21 mouse cellular contexts compared by ENCODE assay signal in the genomic region with DNA sequence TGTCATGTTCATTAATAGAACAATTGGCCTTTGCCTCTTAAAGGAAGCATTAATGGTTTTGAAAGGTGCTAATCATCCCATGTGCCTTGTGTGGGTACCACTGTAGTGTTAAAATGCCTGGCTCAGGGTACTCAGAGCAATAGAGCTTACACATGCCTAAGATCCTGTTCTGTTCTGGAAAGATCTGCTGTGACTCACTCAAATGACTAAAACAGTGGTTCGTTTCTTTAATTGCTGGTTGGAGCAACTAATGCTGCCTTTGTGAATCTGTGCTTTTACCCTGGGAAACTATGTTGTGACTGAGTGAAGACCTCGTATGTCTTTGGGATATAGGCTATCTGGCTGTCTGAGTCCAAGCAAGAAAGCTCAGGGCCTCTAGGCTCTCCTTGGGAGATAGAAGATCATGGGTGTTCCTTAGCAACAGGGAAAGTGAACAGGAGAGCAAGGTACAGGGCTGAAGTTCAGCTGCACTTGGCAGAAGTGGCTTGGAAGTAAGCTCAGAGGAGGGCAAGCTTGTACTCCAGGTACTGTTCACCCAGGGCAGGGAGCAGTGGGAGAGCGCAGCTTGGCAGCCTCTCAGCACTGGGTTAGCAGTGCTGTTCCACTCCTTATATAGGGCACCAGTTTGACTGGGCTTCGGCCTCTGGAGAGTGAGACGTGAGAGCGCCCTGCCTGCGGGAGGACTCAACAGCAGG. TPM values are rescaled to one million over a fixed set of nuclear protein-coding genes. Genes with fewer than 3 reads are reported as not detected.
DNase-seq lines count a peak whose midpoint lies in the region; ATAC-seq lines count a peak whose summit lies in the region.
"Had no signal": no experiment of that assay in that cellular context is flagged by ENCODE, and none has a peak within 500 bp of the region (broad histone marks: within the 10 kb centered on the region; RNA-seq: fewer than 3 reads in every experiment).

No protein-coding gene starts in this region.

- peak; percentile 54 for ATAC-seq in intestine, embryonic 15.5 days

- H3K27ac ChIP-seq in intestine, embryonic 15.5 days, result peak overlapping the region; percentile 54
- no peak overlapping the region for H3K27ac ChIP-seq in limb, embryonic 10.5 days
- H3K27ac ChIP-seq: forebrain, embryonic 12.5 days; heart, embryonic 10.5 days; hindbrain, embryonic 12.5 days; liver, embryonic 13.5 days had no signal

- WGBS in intestine, embryonic 15.5 days, result 83% methylated on average over 7 of the region's 7 CpGs
- 83% methylated on average over 7 of the region's 7 CpGs for WGBS in limb, embryonic 10.5 days

- peak; percentile 85 for DNase-seq in heart, adult 11 months
- no peak for DNase-seq in heart, adult 8-10 months (ENCODE audit: low spot score)
- DNase-seq in kidney, adult 9 months, result peak; percentile 90
- peak; percentile 80 to 88 for DNase-seq in kidney, postnatal 36 days
- no peak for DNase-seq in cerebellum, postnatal 36 days
- DNase-seq in gastrocnemius, postnatal 14 days, result no peak
- no peak for DNase-seq in limb, embryonic 10.5 days (ENCODE audit: low spot score)
- DNase-seq: adrenal gland, postnatal 25 days; B cell, adult 2 months; cerebellum, adult 18-20 months; gastrocnemius, postnatal 36 days; liver, embryonic 13.5 days; lung, embryonic 14.5 days; lung, postnatal 4 days; retina, postnatal 1 day; thymus, postnatal 25 days had no signal

- peaks cover 8% of the 10 kb centered on the region; the same call in 1 of the 2 replicates for H3K4me1 ChIP-seq in intestine, embryonic 15.5 days (replicated peaks)
- no peaks in the 10 kb centered on the region for H3K4me1 ChIP-seq in limb, embryonic 10.5 days
- H3K4me1 ChIP-seq: hindbrain, embryonic 12.5 days had no signal

- intact Hi-C loops in gastrocnemius, postnatal 14 days (cut with DNase I; ENCODE audit: low total_unique reads), result no loop called here

- no peaks in the 10 kb centered on the region for H3K27me3 ChIP-seq in intestine, embryonic 15.5 days (replicated peaks)
- 0 out of 2 replicates have a peak, but pooled peaks cover 5% of the 10 kb centered on the region for H3K27me3 ChIP-seq in limb, embryonic 10.5 days (ENCODE audit: low read depth, poor library complexity, severe bottlenecking)
- H3K27me3 ChIP-seq: forebrain, embryonic 12.5 days; hindbrain, embryonic 12.5 days; liver, embryonic 13.5 days had no signal

- H3K9ac ChIP-seq in intestine, embryonic 15.5 days, result no peak overlapping the region
- H3K9ac ChIP-seq: forebrain, embryonic 12.5 days; hindbrain, embryonic 12.5 days; liver, embryonic 13.5 days; lung, embryonic 14.5 days had no signal

- peaks cover 5% of the 10 kb centered on the region for H3K36me3 ChIP-seq in intestine, embryonic 15.5 days
- H3K36me3 ChIP-seq in limb, embryonic 10.5 days, result peaks cover 40% of the 10 kb centered on the region

- no peak overlapping the region for H3K4me3 ChIP-seq in intestine, embryonic 15.5 days (replicated peaks)
- no peak overlapping the region for H3K4me3 ChIP-seq in limb, embryonic 10.5 days
- H3K4me3 ChIP-seq: forebrain, embryonic 12.5 days; heart, embryonic 10.5 days; hindbrain, embryonic 12.5 days; liver, embryonic 13.5 days had no signal

- 0 out of 2 replicates have a peak overlapping the region, but pooled peaks have one; percentile 12 for H3K4me2 ChIP-seq in intestine, embryonic 15.5 days (replicated peaks)
- H3K4me2 ChIP-seq: forebrain, embryonic 12.5 days; hindbrain, embryonic 12.5 days; liver, embryonic 13.5 days; lung, embryonic 14.5 days; midbrain, embryonic 11.5 days had no signal

- H3K9me3 ChIP-seq in intestine, embryonic 15.5 days, result no peaks in the 10 kb centered on the region
- no peaks in the 10 kb centered on the region for H3K9me3 ChIP-seq in limb, embryonic 10.5 days (replicated peaks)
- H3K9me3 ChIP-seq: forebrain, embryonic 12.5 days; heart, embryonic 10.5 days; hindbrain, embryonic 12.5 days; liver, embryonic 13.5 days had no signal

RNA-seq across cellular contexts. Expression of a gene that starts 7.8 kb away (rescaled TPM):
- total RNA-seq in heart, adult 8-10 months (2022), result 10 to 100 TPM in 3 of 4 experiments, 1 to 10 TPM in 1; 7.4 to 13.4 (median 10.2) TPM
- 4.8 and 5.0 TPM in 2 replicates for polyA plus RNA-seq in intestine, embryonic 15.5 days (2015; fragmentation: Nextera tagmentation; extraction: Ambion mirVana)
- total RNA-seq in gastrocnemius, postnatal 14 days (2021), result 1 to 10 TPM; 5.4 to 6.1 TPM
- polyA plus RNA-seq in limb, embryonic 10.5 days (2016; fragmentation: Nextera tagmentation; extraction: Ambion mirVana), result 4.8 and 5.7 TPM in 2 replicates

RNA-seq across cellular contexts. Expression of a gene that starts 52.3 kb away (rescaled TPM):
- total RNA-seq in heart, adult 8-10 months (2022), result 10 to 100 TPM; 16.2 to 19.9 (median 17.3) TPM
- 43.0 and 45.8 TPM in 2 replicates for polyA plus RNA-seq in intestine, embryonic 15.5 days (2015; fragmentation: Nextera tagmentation; extraction: Ambion mirVana)
- 1 to 10 TPM; 8.5 to 9.2 TPM for total RNA-seq in gastrocnemius, postnatal 14 days (2021)
- 72.4 and 73.2 TPM in 2 replicates for polyA plus RNA-seq in limb, embryonic 10.5 days (2016; fragmentation: Nextera tagmentation; extraction: Ambion mirVana)

Comparison
In these comparisons a context has a peak if more than half of its experiments do, and no peak if none do; other contexts are left out.
1. DNase-seq: peak in heart, adult 11 months (single experiment), kidney, adult 9 months (single experiment) and kidney, postnatal 36 days (2 of 2); none in heart, adult 8-10 months (single experiment), cerebellum, postnatal 36 days (0 of 2), gastrocnemius, postnatal 14 days (single experiment) and limb, embryonic 10.5 days (single experiment).